Mouse (Mus musculus) liver, embryonic 16.5 days (tissue): ENCODE measurements around the gene Krt8. TPM values are rescaled to one million over a fixed set of nuclear protein-coding genes. Genes with fewer than 3 reads are reported as not detected.

ENCODE experiments used
- ATAC-seq: fragments of 200-750 bp; cut with Nextera tagmentation; 2 replicates; pipeline ENCODE4 v1.8.0; 2017; ENCODE audit warnings: low read depth, mild to moderate bottlenecking, moderate number of reproducible peaks, moderate library complexity
- H3K27ac ChIP-seq: fragments of 300-500 bp; sonication (generic); 2 replicates; pipeline ENCODE4 v1.5.1; 2014; ENCODE audit warnings: mild to moderate bottlenecking, low read length
- H3K27me3 ChIP-seq: fragments of 300-500 bp; sonication (generic); 2 replicates; pipeline ENCODE4 v1.6.1; 2014; ENCODE audit warnings: low read depth, low read length, mixed read lengths; ENCODE audit not compliant: control insufficient read depth, insufficient read depth
- H3K36me3 ChIP-seq: fragments of 300-500 bp; sonication (generic); 2 replicates; pipeline ENCODE4 v1.6.1; 2014; ENCODE audit warnings: mild to moderate bottlenecking; ENCODE audit not compliant: control insufficient read depth, insufficient read depth
- H3K4me1 ChIP-seq: fragments of 300-500 bp; sonication (generic); 2 replicates; pipeline ENCODE4 v1.6.1; 2014; ENCODE audit warnings: low read depth, low read length, mixed read lengths; ENCODE audit not compliant: control insufficient read depth
- H3K4me2 ChIP-seq: fragments of 300-500 bp; sonication (generic); 2 replicates; pipeline ENCODE4 v1.6.1; 2014; ENCODE audit warnings: low read depth, low read length, mixed read lengths
- H3K4me3 ChIP-seq: fragments of 300-500 bp; sonication (generic); 2 replicates; pipeline ENCODE4 v1.5.1; 2014; ENCODE audit warnings: low read depth, mild to moderate bottlenecking, low read length
- H3K9ac ChIP-seq: fragments of 300-500 bp; sonication (generic); 2 replicates; pipeline ENCODE4 v1.6.1; 2014; ENCODE audit warnings: low read depth, low read length
- H3K9me3 ChIP-seq: fragments of 300-500 bp; sonication (generic); replicated peaks from 2 replicates; pipeline ENCODE4 v1.6.1; 2016; ENCODE audit warnings: low read length; ENCODE audit not compliant: control insufficient read depth
- WGBS: fragments of 180-500 bp; shearing (Covaris S2); extraction: QIAGEN DNeasy Blood & Tissue Kit; methylation state at CpG from one replicate; pipeline ENCODE4 v1.1.7; 2014; ENCODE audit not compliant: insufficient replicate concordance; 5-methylcytosine and 5-hydroxymethylcytosine counted together
- polyA plus RNA-seq: library from polyadenylated mRNA; unstranded; fragments of >200 nt; fragmentation: Nextera tagmentation; extraction: Ambion mirVana; gene quantifications from 2 replicates; pipeline ENCODE4 v1.2.1, GENCODE M21; 2015

Gene Krt8
- polyA plus RNA-seq, 1 experiment from 2014 or later, result 130 TPM

DNA sequence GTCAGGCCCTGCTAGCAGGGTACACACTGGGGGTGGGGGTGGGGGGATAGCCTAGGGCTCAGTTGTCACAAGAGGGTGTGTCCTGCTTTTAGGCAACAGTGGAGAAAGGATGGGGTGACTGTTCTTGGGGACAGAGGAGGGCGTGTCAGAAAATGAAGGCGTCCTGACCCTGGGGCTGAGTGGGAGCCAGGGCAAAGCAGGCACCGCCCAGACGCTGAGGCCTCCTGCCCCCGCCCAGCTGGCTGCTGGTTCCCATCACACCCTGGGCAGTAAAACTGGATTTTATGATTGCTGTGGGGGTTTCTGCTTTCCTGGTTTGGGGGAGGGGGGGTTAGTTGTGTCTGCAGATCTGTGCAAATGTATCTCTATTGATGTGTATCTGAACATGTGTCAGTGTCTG is 28.3 kb downstream of the Krt8 start:
- no peak overlapping the region; the same call in 1 of the 2 replicates for H3K4me3 ChIP-seq
- peaks cover 52% of the 10 kb centered on the region for H3K4me1 ChIP-seq
- no peaks in the 10 kb centered on the region for H3K27me3 ChIP-seq
- peak overlapping the region; percentile 84 for H3K27ac ChIP-seq
- WGBS, result 33% methylated on average over 5 of the region's 5 CpGs
- ATAC-seq, result peak; percentile 55
- no peaks in the 10 kb centered on the region for H3K36me3 ChIP-seq
- no peaks in the 10 kb centered on the region for H3K9me3 ChIP-seq
- peak overlapping the region; percentile 85 for H3K4me2 ChIP-seq
- H3K9ac ChIP-seq, result 0 out of 2 replicates have a peak overlapping the region, but pooled peaks have one; percentile 31

DNA sequence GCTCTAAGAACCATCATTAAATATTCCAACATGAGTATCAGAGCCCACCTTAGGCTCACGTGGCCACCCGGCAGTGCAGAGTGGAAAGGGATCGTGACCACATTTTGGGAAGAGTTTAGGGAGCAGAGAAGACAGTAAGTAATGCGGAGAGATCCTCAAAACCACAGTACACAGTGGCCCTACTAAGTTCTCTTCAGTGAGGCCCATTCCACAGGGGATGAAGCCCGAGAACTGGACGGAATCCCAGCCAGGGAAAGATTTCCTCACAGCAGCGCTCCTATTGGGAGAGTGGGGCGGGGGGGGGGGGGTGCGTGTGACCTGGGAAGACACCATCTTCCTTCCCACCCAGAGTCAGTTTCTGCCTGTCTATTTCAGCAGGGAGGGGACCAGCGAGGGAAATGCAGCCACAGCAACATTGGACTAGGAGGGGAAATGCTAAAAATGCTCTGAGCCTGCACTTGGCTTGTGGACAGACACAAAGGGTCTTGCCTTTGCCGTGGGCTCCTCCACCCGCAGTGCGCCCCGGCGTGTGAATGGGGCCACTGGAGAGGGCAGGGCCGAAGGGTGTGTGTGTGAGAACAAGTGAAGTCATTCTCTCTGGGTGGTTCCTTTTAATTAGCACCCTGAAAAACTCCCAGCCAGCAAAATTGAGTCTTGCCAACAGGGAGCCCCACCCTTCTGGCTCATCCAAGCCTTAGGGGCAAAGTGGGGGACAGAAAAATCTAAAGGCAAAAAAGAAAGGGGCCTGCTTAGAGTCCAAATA is 30.0 kb downstream of the Krt8 start:
- no peak overlapping the region for H3K4me2 ChIP-seq
- no peaks in the 10 kb centered on the region for H3K27me3 ChIP-seq
- no peak for ATAC-seq
- no peak overlapping the region for H3K4me3 ChIP-seq
- peak overlapping the region; percentile 42 for H3K27ac ChIP-seq
- H3K9me3 ChIP-seq, result no peaks in the 10 kb centered on the region
- no peaks in the 10 kb centered on the region for H3K36me3 ChIP-seq
- peak overlapping the region; percentile 15; the same call in 1 of the 2 replicates for H3K9ac ChIP-seq
- peaks cover 52% of the 10 kb centered on the region for H3K4me1 ChIP-seq
- WGBS, result 59% methylated on average over 16 of the region's 16 CpGs

DNA sequence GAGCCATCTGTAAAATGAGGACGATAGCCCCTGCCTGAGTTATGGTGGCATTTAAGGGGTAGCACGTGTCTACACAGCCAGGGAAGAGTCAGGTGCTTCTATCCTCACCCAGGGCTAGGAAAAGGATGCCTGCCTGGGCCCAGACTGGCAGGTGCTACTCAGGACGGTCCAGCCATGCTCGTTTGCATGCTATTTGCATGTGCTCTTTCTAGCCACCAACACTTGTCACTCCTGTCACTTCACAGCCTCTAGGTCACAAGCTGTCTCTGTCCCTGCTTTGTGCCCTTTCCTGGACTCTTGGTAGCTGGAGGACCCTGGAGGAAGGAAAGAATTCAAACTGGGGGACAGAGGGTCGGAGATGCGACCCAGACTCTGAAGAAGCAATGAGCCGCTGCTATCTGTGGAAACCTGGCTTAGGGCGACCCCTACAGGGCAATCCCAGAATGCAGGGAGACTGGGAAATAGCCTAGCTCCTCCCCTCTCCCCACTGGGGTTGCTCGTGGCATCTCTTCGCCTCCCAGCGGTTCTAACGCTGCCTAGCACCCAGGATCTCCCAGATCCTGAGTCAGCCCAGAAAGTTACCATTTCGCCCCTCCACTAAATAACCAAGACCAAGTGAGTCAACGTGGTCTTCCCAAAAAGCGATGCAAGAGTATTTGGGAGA is 30.7 kb downstream of the Krt8 start:
- H3K27ac ChIP-seq, result no peak overlapping the region; the same call in 1 of the 2 replicates
- H3K27me3 ChIP-seq, result no peaks in the 10 kb centered on the region
- no peaks in the 10 kb centered on the region for H3K36me3 ChIP-seq
- no peak overlapping the region for H3K4me2 ChIP-seq
- WGBS, result 7% methylated on average over 15 of the region's 15 CpGs
- 0 out of 2 replicates have a peak, but pooled peaks have one; percentile 7 for ATAC-seq
- H3K4me1 ChIP-seq, result peaks cover 48% of the 10 kb centered on the region
- no peak overlapping the region; the same call in 1 of the 2 replicates for H3K9ac ChIP-seq
- H3K4me3 ChIP-seq, result no peak overlapping the region
- H3K9me3 ChIP-seq, result no peaks in the 10 kb centered on the region

DNA sequence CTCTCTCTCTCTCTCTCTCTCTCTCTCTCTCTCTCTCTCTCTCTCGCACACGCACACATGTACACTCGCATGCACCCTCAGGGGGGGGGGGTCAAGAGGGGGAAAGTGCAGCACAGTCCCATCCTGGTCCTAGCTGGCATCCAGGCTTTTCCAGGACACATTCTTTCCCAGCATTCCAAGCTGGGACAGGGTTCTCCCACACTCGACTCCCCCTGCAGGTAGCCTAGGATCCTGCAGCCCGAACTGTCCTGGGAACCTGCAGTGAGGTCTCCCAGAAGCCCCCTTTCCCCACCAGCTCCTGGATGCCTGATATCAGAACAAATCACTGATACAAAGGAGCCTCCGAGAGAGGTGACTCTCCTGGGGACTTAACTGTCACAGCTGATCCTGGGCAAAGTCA is 33.7 kb downstream of the Krt8 start:
- 11% methylated on average over 3 of the region's 6 CpGs for WGBS
- Histone ChIP-seq H3K27me3 (no peaks in the 10 kb centered on the region), H3K36me3 (no peaks in the 10 kb centered on the region), H3K4me3 (no peak overlapping the region), H3K9me3 (no peaks in the 10 kb centered on the region), H3K4me1 (peaks cover 18% of the 10 kb centered on the region), H3K27ac (no peak overlapping the region), H3K4me2 (no peak overlapping the region), H3K9ac (no peak overlapping the region)
- ATAC-seq, result no peak

DNA sequence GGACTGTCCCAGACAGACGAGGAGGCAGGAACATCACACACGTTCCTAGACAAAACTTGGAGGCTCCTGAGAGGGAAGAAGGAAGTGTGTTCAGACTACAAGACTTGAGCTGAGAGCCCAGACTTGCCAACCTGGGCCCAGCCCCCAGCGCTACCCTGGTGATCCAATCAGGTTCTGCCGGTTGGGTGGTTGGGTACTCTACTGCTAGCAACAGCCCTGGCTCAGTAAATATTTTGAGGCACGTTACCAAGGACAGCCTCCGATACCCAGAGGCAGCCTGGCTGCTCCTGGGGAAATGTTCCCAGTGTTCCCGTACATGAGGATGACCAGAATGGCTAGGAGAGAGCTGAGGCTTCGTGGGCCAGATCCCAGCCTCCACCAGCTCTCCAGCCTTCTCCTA is 37.5 kb downstream of the Krt8 start:
- 62% methylated on average over 8 of the region's 8 CpGs for WGBS
- Histone ChIP-seq H3K27ac (no peak overlapping the region), H3K4me3 (no peak overlapping the region), H3K4me2 (no peak overlapping the region), H3K4me1 (no peaks in the 10 kb centered on the region), H3K9ac (no peak overlapping the region), H3K9me3 (no peaks in the 10 kb centered on the region), H3K36me3 (no peaks in the 10 kb centered on the region), H3K27me3 (no peaks in the 10 kb centered on the region)
- ATAC-seq, result no peak

DNA sequence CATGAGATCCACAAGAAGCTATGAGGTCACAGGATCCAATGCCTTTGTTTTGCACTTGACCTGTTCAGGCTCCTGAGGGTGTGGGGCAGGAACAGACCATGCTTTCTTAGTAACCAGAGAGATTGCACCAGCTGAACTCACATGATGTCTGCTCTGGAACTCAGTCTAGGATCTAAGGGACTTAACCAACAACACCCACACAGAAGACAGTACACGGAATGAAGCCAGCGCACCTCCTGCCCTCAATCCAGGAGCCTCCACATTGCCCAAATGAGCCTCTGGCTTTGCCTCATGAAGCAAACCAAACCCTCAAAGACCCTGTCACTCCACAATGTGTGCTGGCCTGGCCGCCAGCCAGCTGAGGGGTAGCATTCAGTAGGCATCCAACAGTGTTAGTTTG is 45.4 kb downstream of the Krt8 start:
- H3K4me1 ChIP-seq, result no peaks in the 10 kb centered on the region
- H3K9ac ChIP-seq, result no peak overlapping the region
- H3K27me3 ChIP-seq, result no peaks in the 10 kb centered on the region
- no peaks in the 10 kb centered on the region for H3K36me3 ChIP-seq
- 59% methylated on average over 3 of the region's 3 CpGs for WGBS
- H3K9me3 ChIP-seq, result no peaks in the 10 kb centered on the region
- no peak overlapping the region for H3K4me2 ChIP-seq
- no peak overlapping the region for H3K27ac ChIP-seq
- no peak overlapping the region for H3K4me3 ChIP-seq
- ATAC-seq, result no peak

DNA sequence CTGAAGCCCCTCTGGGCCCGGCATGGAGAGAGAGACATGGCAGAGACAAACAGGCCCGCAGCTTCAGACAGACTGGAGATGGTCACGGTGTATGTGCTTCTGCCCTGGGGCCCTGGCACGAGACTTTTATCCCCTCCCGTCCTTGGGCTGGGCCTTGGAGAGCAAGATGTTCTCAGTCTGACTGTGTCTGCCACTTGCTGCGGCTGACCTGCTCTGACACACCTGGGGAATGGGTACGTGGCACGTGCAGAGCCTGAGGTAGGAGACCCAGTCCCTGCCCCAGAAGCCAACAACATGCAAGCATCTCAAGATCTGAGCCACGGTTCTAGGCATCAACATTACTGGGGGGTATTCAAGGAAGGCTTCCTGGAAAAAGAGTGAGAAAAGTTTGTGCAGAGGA is 50.1 kb downstream of the Krt8 start, which contains the start of gene Krt78:
Gene Krt78 (minus strand): TSS at position 101 of the 400 bp plus-strand sequence.
- WGBS, result 64% methylated on average over 9 of the region's 9 CpGs
- no peak within 1 kb of the TSS for H3K27ac ChIP-seq
- H3K4me2 ChIP-seq, result no peak within 1 kb of the TSS

DNA sequence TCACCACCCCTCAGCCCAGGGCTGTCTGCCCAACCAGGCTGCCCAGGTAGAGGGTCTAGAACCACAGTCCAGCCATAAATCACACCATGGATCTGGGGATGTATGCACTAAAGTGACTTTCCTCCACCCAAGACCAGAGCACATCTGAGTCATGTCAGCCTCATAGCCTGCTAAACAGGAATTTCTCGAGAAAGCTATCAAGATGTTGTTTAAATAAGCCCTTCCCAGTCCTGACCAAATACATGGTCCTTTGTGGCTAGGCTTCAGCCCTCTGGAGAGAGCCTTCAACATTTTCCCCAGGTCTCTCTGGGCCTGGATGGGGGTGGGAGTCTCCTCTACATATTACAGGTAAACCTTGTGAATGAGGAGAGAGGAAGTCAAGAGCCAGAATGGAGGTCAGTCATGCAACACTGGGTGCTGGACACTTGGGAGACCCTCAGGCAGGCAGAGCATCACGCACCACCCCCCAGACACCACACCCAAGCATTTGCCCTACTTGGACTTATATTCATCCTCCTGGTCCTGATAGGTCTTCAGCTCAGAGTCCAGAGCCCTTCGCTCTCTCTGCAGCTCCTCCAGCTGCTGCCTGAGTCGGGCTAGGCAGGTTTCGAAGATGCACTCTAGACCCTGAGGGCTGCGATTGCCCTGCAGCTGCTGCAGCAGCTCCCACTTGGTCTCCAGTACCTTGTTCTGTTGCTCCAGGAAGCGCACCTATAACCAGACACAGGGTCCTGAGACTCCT is 51.4 kb downstream of the Krt8 start:
- no peak overlapping the region for H3K27ac ChIP-seq
- 61% methylated on average over 7 of the region's 7 CpGs for WGBS
- no peak overlapping the region for H3K4me3 ChIP-seq
- no peak overlapping the region for H3K4me2 ChIP-seq
- no peak overlapping the region for H3K9ac ChIP-seq
- no peaks in the 10 kb centered on the region for H3K27me3 ChIP-seq
- no peaks in the 10 kb centered on the region for H3K9me3 ChIP-seq
- H3K4me1 ChIP-seq, result no peaks in the 10 kb centered on the region
- H3K36me3 ChIP-seq, result no peaks in the 10 kb centered on the region
- no peak for ATAC-seq

More for the DNA sequence above, 50.1 kb downstream of the Krt8 start, which contains the start of gene Krt78:
- H3K4me1 ChIP-seq, result no peaks in the 10 kb centered on the region
- no peaks in the 10 kb centered on the region for H3K9me3 ChIP-seq
- H3K4me3 ChIP-seq, result no peak within 1 kb of the TSS
- no peaks in the 10 kb centered on the region for H3K27me3 ChIP-seq
- no peaks in the 10 kb centered on the region for H3K36me3 ChIP-seq
- no peak within 1 kb of the TSS for H3K9ac ChIP-seq
- no peak for ATAC-seq
